Mouse (Mus musculus): ENCODE data around the gene Folr2. TPM values are rescaled to one million over a fixed set of nuclear protein-coding genes. Genes with fewer than 3 reads are reported as not detected.

The Folr2 gene
- polyA plus RNA-seq, 1 experiment from 2014 or later = not detected

- POLR2A ChIA-PET = interaction anchor here (1.0 to 1.6 kb wide), 4 partner anchors 24 to 59 kb away, joined by 3 to 4 read pairs (median 4); partner anchors contain the start of gene Folr1
- DNase-seq (ENCODE audit: low read depth, low spot score) (no peak), ATAC-seq (peak; percentile 78)
- in situ Hi-C loops (cut with MboI; ENCODE audit: low pct_unique_long_range_greater_than_20kb) = no loop called here
- no peak for TF ChIP-seq CTCF (IDR thresholded peaks at IDR 0.05)
- no peaks in the 10 kb centered on the region for H3K27me3 ChIP-seq
- CTCF ChIA-PET = no interaction called here
Measured at GRCm38 (mm10) chr7:101837606-101838471, 19.2 kb downstream of the Folr2 start, which contains the start of gene Inppl1. Gene Inppl1, minus strand, starts transcription at chr7:101838229.

GRCm38 (mm10) chr7:101837154-101837605 is 19.8 kb downstream of the Folr2 start:
- in situ Hi-C loops (cut with MboI; ENCODE audit: low pct_unique_long_range_greater_than_20kb) = no loop called here

DNA sequence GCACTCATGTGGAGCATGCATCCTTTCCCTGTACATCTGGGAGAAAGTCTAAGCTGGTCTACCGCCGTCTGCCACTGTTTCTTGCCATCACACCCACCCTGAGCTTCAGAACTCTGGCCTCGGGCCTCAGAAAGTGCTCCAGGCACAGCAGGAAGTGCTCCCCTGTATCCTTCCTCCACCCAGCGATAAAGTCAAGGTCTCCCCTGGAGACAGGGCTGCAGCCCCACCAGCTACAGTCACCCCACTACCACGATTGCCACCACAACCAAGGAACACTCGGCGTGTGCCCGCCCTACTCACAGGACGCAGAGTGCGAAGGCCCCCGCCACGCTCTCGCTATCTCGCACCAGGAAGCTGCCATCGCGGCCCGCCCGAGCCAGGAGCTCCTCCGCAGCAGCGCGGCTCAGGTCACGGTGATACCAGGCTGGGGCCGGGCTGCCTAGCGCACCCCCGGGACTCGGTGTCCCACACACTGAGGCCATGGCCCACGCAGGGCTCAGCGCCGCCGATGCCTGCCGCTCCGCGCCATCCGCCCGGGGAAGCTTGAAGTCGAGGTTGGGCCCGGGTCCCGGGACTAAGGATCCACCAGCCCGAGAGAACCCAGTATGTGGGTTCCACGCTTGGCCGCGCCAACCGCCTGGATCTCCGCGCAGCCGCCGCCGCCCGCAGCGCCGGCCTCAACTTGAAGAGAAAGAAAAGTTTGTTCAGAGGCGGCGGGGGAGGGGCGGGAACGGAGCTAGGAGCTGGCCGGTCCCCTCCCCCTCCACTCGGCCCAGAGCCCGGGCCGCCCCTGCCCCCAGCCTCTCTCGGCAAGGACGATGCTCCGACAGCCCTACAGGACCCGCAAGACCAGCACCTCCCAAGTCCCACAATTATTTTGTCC is 20.5 kb downstream of the Folr2 start:
- POLR2A ChIA-PET = interaction anchor here (0.9 to 1.6 kb wide), 2 partner anchors 60 to 61 kb away, joined by 3 to 4 read pairs; no protein-coding TSS in a partner anchor
- DNase-seq (ENCODE audit: low read depth, low spot score) = no peak
- in situ Hi-C loops (cut with MboI; ENCODE audit: low pct_unique_long_range_greater_than_20kb) = no loop called here
- CTCF ChIA-PET = interaction anchor here (1.4 kb wide), 1 partner anchor 14 kb away, joined by 7 read pairs; no protein-coding TSS in a partner anchor
- no peak for ATAC-seq
- H3K27me3 ChIP-seq = no peaks in the 10 kb centered on the region
- no peak for TF ChIP-seq CTCF (IDR thresholded peaks at IDR 0.05)

More at GRCm38 (mm10) chr7:101837154-101837605, 19.8 kb downstream of the Folr2 start:
- TF ChIP-seq CTCF (IDR thresholded peaks at IDR 0.05) = no peak
- ChIA-PET CTCF (interaction anchor here (1.4 kb wide), 1 partner anchor 14 kb away, joined by 7 read pairs; no protein-coding TSS in a partner anchor), POLR2A (interaction anchor here (0.9 to 1.6 kb wide), 3 partner anchors 32 to 60 kb away, joined by 3 to 4 read pairs (median 4); no protein-coding TSS in a partner anchor)
- DNase-seq (ENCODE audit: low read depth, low spot score) = no peak
- no peaks in the 10 kb centered on the region for H3K27me3 ChIP-seq
- ATAC-seq = no peak

GRCm38 (mm10) chr7:101835457-101836109 is 21.4 kb downstream of the Folr2 start:
- CTCF ChIA-PET = interaction anchor here (1.0 to 1.7 kb wide), 4 partner anchors 15 to 169 kb away, joined by 3 to 7 read pairs (median 4); no protein-coding TSS in a partner anchor
- H3K27me3 ChIP-seq = no peaks in the 10 kb centered on the region
- in situ Hi-C loops (cut with MboI; ENCODE audit: low pct_unique_long_range_greater_than_20kb) = no loop called here
- ATAC-seq (no peak), DNase-seq (ENCODE audit: low read depth, low spot score) (no peak)
- no peak for TF ChIP-seq CTCF (IDR thresholded peaks at IDR 0.05)
- POLR2A ChIA-PET = interaction anchor here (0.7 to 1.3 kb wide), 3 partner anchors 14 to 122 kb away, joined by 3 to 4 read pairs (median 4); no protein-coding TSS in a partner anchor

DNA sequence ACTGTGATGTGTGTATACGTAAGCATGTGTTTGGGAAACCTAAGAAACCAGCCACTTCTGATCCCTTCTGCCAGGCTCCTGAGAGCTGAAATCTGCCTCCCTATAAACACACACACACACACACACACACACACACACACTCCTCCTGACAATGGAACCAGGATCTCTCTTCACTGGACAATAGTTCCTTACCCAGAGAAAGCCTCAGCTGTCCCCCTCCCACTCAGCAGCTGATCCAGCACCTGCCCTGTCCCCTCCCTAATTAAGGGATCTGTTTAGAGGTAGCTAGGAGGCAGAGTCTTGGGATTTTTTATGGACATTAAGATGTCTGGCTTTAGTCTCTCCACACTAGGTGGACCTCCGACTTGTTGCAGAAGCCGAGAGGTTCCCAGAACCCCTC is 22.1 kb downstream of the Folr2 start:
- POLR2A ChIA-PET = interaction anchor here (0.7 to 1.3 kb wide), 3 partner anchors 13 to 121 kb away, joined by 3 to 4 read pairs (median 4); no protein-coding TSS in a partner anchor

GRCm38 (mm10) chr7:101833916-101834584 is 22.9 kb downstream of the Folr2 start:
- DNase-seq (ENCODE audit: low read depth, low spot score) (no peak), ATAC-seq (no peak)
- in situ Hi-C loops (cut with MboI; ENCODE audit: low pct_unique_long_range_greater_than_20kb) = loop anchor here (5.0 kb wide), 1 partner anchor 157 kb away; no protein-coding TSS in a partner anchor
- POLR2A ChIA-PET = interaction anchor here (1.2 kb wide), 1 partner anchor 63 kb away, joined by 4 read pairs; no protein-coding TSS in a partner anchor
- H3K27me3 ChIP-seq = no peaks in the 10 kb centered on the region
- CTCF ChIA-PET = interaction anchor here (0.9 to 1.7 kb wide), 5 partner anchors 10 to 180 kb away, joined by 3 to 4 read pairs (median 3); no protein-coding TSS in a partner anchor
- TF ChIP-seq CTCF (IDR thresholded peaks at IDR 0.05) = no peak

More for the DNA sequence above, 22.1 kb downstream of the Folr2 start:
- no peaks in the 10 kb centered on the region for H3K27me3 ChIP-seq
- no peak for TF ChIP-seq CTCF (IDR thresholded peaks at IDR 0.05)
- in situ Hi-C loops (cut with MboI; ENCODE audit: low pct_unique_long_range_greater_than_20kb) = loop anchor here (5.0 kb wide), 1 partner anchor 158 kb away; no protein-coding TSS in a partner anchor
- ATAC-seq (no peak), DNase-seq (ENCODE audit: low read depth, low spot score) (no peak)
- CTCF ChIA-PET = interaction anchor here (1.0 to 1.7 kb wide), 5 partner anchors 20 to 181 kb away, joined by 3 to 4 read pairs (median 3); no protein-coding TSS in a partner anchor

- no peak for ATAC-seq
- no peak for DNase-seq (ENCODE audit: low read depth, low spot score)
- no peak for TF ChIP-seq CTCF (IDR thresholded peaks at IDR 0.05)
- in situ Hi-C loops (cut with MboI; ENCODE audit: low pct_unique_long_range_greater_than_20kb) = loop anchor here (5.0 kb wide), 1 partner anchor 156 kb away; no protein-coding TSS in a partner anchor
- no peaks in the 10 kb centered on the region for H3K27me3 ChIP-seq
- ChIA-PET POLR2A (no interaction called here), CTCF (interaction anchor here (0.9 to 1.1 kb wide), 2 partner anchors 10 to 167 kb away, joined by 3 to 4 read pairs; no protein-coding TSS in a partner anchor)
Measured at GRCm38 (mm10) chr7:101833352-101833751, 23.6 kb downstream of the Folr2 start.

GRCm38 (mm10) chr7:101832372-101832771 is 24.6 kb downstream of the Folr2 start:
- no peaks in the 10 kb centered on the region for H3K27me3 ChIP-seq
- TF ChIP-seq CTCF (IDR thresholded peaks at IDR 0.05) = no peak
- DNase-seq (ENCODE audit: low read depth, low spot score) (no peak), ATAC-seq (no peak)
- in situ Hi-C loops (cut with MboI; ENCODE audit: low pct_unique_long_range_greater_than_20kb) = loop anchor here (5.0 kb wide), 1 partner anchor 155 kb away; no protein-coding TSS in a partner anchor
- ChIA-PET CTCF (interaction anchor here (1.4 kb wide), 1 partner anchor 16 kb away, joined by 3 read pairs; no protein-coding TSS in a partner anchor), POLR2A (no interaction called here)

Measured in Patski (cell line).